Mouse (Mus musculus) neural tube, embryonic 15.5 days (tissue): ENCODE data around the gene Prkd1. TPM values are rescaled to one million over a fixed set of nuclear protein-coding genes. Genes with fewer than 3 reads are reported as not detected.

Source experiments
- ATAC-seq: fragments of 200-750 bp; cut with Nextera tagmentation; 2 replicates; pipeline ENCODE4 v1.8.0; 2017; ENCODE audit warnings: mild to moderate bottlenecking, moderate TSS enrichment, moderate library complexity; ENCODE audit not compliant: low FRiP score
- H3K27ac ChIP-seq: fragments of 300-500 bp; sonication (generic); replicated peaks from 2 replicates; pipeline ENCODE4 v1.5.1; 2015; ENCODE audit warnings: mild to moderate bottlenecking, inconsistent platforms
- H3K27me3 ChIP-seq: fragments of 300-500 bp; sonication (generic); replicated peaks from 2 replicates; pipeline ENCODE4 v1.6.1; 2015; ENCODE audit warnings: inconsistent platforms
- H3K36me3 ChIP-seq: fragments of 300-500 bp; sonication (generic); 2 replicates; pipeline ENCODE4 v1.6.1; 2015; ENCODE audit warnings: inconsistent platforms
- H3K4me1 ChIP-seq: fragments of 300-500 bp; sonication (generic); 2 replicates; pipeline ENCODE4 v1.6.1; 2015; ENCODE audit warnings: inconsistent platforms
- H3K4me2 ChIP-seq: fragments of 300-500 bp; sonication (generic); 2 replicates; pipeline ENCODE4 v1.6.1; 2015; ENCODE audit warnings: inconsistent platforms, mild to moderate bottlenecking, moderate library complexity
- H3K4me3 ChIP-seq: fragments of 300-500 bp; sonication (generic); replicated peaks from 2 replicates; pipeline ENCODE4 v1.5.1; 2015; ENCODE audit warnings: mild to moderate bottlenecking, inconsistent platforms
- H3K9ac ChIP-seq: fragments of 300-500 bp; sonication (generic); replicated peaks from 2 replicates; pipeline ENCODE4 v1.6.1; 2015; ENCODE audit warnings: mild to moderate bottlenecking, inconsistent platforms
- H3K9me3 ChIP-seq: fragments of 300-500 bp; sonication (generic); replicated peaks from 2 replicates; pipeline ENCODE4 v1.6.1; 2016; ENCODE audit warnings: inconsistent platforms
- WGBS: fragments of 180-500 bp; shearing (Covaris S2); methylation state at CpG from one replicate; pipeline ENCODE4 v1.1.7; 2015; ENCODE audit warnings: mixed read lengths; 5-methylcytosine and 5-hydroxymethylcytosine counted together
- polyA plus RNA-seq: library from polyadenylated mRNA; unstranded; fragments of >200 nt; fragmentation: Nextera tagmentation; extraction: Ambion mirVana; gene quantifications from 2 replicates; pipeline ENCODE4 v1.2.1, GENCODE M21; 2015

Prkd1 gene
- polyA plus RNA-seq, 1 experiment from 2014 or later, result 2.9 TPM

DNA sequence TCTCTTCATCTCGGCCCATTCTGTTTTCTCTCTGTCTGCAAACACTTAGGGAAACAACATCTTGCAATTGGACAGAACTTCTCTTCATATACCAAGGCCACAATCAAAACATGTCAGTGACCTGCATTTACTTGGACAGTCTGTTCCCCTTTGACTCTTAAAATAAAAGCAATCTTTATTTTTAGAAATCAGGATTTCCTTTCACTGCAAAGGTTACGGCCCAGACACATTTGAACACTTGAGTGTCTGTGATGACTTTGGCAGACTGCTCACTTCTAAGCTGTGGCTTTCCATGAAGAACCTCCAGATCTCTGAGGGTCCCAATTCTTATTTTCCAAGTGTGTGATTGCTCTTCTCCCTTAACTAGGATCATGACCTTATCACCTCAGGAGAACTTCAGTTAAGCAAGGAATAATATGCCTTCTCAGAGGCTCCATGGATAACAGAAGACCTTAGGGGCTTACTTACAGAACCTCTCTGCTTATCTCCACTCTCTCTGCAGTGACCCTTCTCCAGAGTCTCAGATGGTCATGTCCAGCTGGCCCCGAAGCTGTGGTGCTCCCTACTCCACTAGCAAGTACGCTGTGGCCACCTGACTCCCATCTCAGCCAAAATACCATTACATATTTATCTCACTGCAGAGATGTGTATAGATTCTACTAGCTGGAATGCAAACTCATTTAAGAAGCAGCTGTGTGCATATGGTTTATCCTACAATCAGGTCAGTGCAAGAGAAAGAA is 137.2 kb downstream of the Prkd1 start:
- no peak for ATAC-seq
- 87% methylated on average over 4 of the region's 4 CpGs for WGBS

GRCm38 (mm10) chr12:50508762-50509161 is 140.1 kb downstream of the Prkd1 start:
- Histone ChIP-seq H3K27ac (no peak overlapping the region), H3K9me3 (no peaks in the 10 kb centered on the region), H3K27me3 (no peaks in the 10 kb centered on the region), H3K4me3 (no peak overlapping the region), H3K4me1 (no peaks in the 10 kb centered on the region), H3K36me3 (no peaks in the 10 kb centered on the region), H3K9ac (no peak overlapping the region), H3K4me2 (no peak overlapping the region)
- WGBS, result 81% methylated on average over 2 of the region's 2 CpGs
- ATAC-seq, result no peak

More for the DNA sequence above, 137.2 kb downstream of the Prkd1 start:
- no peak overlapping the region for H3K4me2 ChIP-seq
- no peak overlapping the region for H3K9ac ChIP-seq
- H3K4me3 ChIP-seq, result no peak overlapping the region
- no peak overlapping the region for H3K27ac ChIP-seq
- H3K4me1 ChIP-seq, result no peaks in the 10 kb centered on the region
- no peaks in the 10 kb centered on the region for H3K27me3 ChIP-seq
- H3K36me3 ChIP-seq, result no peaks in the 10 kb centered on the region
- H3K9me3 ChIP-seq, result no peaks in the 10 kb centered on the region

GRCm38 (mm10) chr12:50499796-50500504 is 148.9 kb downstream of the Prkd1 start:
- WGBS, result 70% methylated on average over 3 of the region's 3 CpGs
- no peak overlapping the region for H3K27ac ChIP-seq
- H3K9ac ChIP-seq, result no peak overlapping the region
- H3K27me3 ChIP-seq, result no peaks in the 10 kb centered on the region
- no peak for ATAC-seq
- H3K9me3 ChIP-seq, result no peaks in the 10 kb centered on the region
- H3K4me2 ChIP-seq, result no peak overlapping the region
- H3K36me3 ChIP-seq, result no peaks in the 10 kb centered on the region
- H3K4me3 ChIP-seq, result no peak overlapping the region
- no peaks in the 10 kb centered on the region for H3K4me1 ChIP-seq

DNA sequence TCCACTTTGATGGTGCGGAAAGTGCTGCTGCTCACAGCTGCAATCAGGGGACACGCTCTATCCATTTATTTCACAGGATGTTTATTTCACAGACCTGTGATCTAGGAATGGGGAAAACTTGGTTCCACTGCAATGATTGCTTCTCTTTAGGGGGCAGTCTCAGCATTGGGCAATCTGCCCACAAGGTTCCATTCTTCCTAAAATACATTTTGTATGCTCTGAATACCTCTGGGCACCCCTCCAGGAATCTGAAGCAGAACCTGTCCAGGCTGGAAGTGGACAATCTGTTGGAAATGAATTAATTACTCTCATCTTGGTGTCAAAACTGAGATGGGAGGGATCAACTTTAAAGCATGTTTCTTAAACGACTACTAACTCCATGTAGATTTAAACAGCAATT is 152.9 kb downstream of the Prkd1 start:
- H3K4me3 ChIP-seq, result no peak overlapping the region
- WGBS, result 73% methylated on average over 3 of the region's 3 CpGs

GRCm38 (mm10) chr12:50479784-50480183 is 169.1 kb downstream of the Prkd1 start:
- Histone ChIP-seq H3K36me3 (no peaks in the 10 kb centered on the region), H3K4me3 (no peak overlapping the region), H3K4me2 (no peak overlapping the region), H3K4me1 (no peaks in the 10 kb centered on the region), H3K9me3 (no peaks in the 10 kb centered on the region), H3K9ac (no peak overlapping the region), H3K27ac (no peak overlapping the region), H3K27me3 (no peaks in the 10 kb centered on the region)
- 62% methylated on average over 7 of the region's 7 CpGs for WGBS
- ATAC-seq, result no peak

More for the DNA sequence above, 152.9 kb downstream of the Prkd1 start:
- Histone ChIP-seq H3K4me1 (no peaks in the 10 kb centered on the region), H3K27ac (no peak overlapping the region), H3K9ac (no peak overlapping the region), H3K9me3 (no peaks in the 10 kb centered on the region), H3K36me3 (no peaks in the 10 kb centered on the region), H3K27me3 (no peaks in the 10 kb centered on the region), H3K4me2 (no peak overlapping the region)
- no peak for ATAC-seq

DNA sequence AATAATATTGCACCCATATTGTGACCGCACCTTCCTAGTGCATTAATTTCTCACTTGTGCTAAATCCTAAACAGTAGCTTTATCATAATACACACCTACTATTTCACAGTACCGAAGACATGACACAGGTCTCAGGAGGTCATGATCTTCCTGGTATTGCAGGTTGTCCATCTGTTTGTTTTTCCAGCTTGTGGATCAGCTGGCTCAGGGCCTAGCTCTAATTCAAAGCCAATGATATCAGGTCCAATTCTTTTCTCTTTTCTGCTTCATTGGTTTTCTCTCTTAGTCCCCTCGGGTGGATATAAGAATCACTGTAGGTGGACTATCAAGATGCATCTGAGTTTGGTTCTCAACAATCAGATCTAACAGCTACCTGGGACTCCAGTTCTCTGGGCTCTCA is 191.7 kb downstream of the Prkd1 start:
- WGBS, result 92% methylated on average over 3 of the region's 3 CpGs
- Histone ChIP-seq H3K27ac (no peak overlapping the region), H3K9me3 (no peaks in the 10 kb centered on the region), H3K4me2 (no peak overlapping the region), H3K27me3 (no peaks in the 10 kb centered on the region), H3K4me3 (no peak overlapping the region), H3K9ac (no peak overlapping the region), H3K36me3 (no peaks in the 10 kb centered on the region), H3K4me1 (no peaks in the 10 kb centered on the region)
- ATAC-seq, result no peak

GRCm38 (mm10) chr12:50451761-50452160 is 197.1 kb downstream of the Prkd1 start:
- WGBS, result 90% methylated on average over 3 of the region's 3 CpGs
- Histone ChIP-seq H3K9ac (no peak overlapping the region), H3K36me3 (no peaks in the 10 kb centered on the region), H3K27me3 (no peaks in the 10 kb centered on the region), H3K4me2 (no peak overlapping the region), H3K9me3 (no peaks in the 10 kb centered on the region), H3K4me3 (no peak overlapping the region), H3K4me1 (no peaks in the 10 kb centered on the region), H3K27ac (no peak overlapping the region)
- no peak for ATAC-seq

GRCm38 (mm10) chr12:50436660-50437059 is 212.2 kb downstream of the Prkd1 start:
- Histone ChIP-seq H3K27ac (no peak overlapping the region), H3K27me3 (no peaks in the 10 kb centered on the region), H3K9ac (no peak overlapping the region), H3K4me3 (no peak overlapping the region), H3K4me2 (no peak overlapping the region), H3K36me3 (no peaks in the 10 kb centered on the region), H3K9me3 (no peaks in the 10 kb centered on the region), H3K4me1 (no peaks in the 10 kb centered on the region)
- 67% methylated on average over 6 of the region's 6 CpGs for WGBS
- peak; percentile 24; the same call in 1 of the 2 replicates for ATAC-seq

- H3K4me3 ChIP-seq, result no peak overlapping the region
- no peak overlapping the region for H3K4me2 ChIP-seq
- WGBS, result 60% methylated on average over 5 of the region's 5 CpGs
- no peaks in the 10 kb centered on the region for H3K4me1 ChIP-seq
- no peak overlapping the region for H3K9ac ChIP-seq
- H3K36me3 ChIP-seq, result no peaks in the 10 kb centered on the region
- H3K9me3 ChIP-seq, result no peaks in the 10 kb centered on the region
- ATAC-seq, result no peak
- H3K27ac ChIP-seq, result no peak overlapping the region
- no peaks in the 10 kb centered on the region for H3K27me3 ChIP-seq
These were observed 218.7 kb downstream of the Prkd1 start for GRCm38 (mm10) chr12:50430129-50430703.

DNA sequence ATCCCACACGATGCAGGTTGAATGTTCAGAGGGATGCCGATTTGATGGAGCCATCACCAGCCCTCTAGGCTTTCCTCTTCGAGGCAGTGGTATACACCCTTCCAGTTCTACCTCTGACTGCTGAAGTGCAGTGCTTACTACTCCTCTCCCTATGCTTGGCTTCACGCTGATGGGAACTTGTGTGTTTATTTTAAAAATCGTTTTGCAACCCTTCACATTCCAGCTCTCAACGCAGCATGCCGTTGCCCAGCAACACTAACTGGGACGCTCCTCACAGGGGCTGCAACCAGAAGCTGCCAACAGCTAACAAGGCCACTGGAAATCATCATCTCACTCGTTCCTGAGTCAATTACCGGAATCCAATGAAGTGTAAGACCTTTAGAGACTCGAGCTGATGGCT is 296.5 kb downstream of the Prkd1 start:
- Histone ChIP-seq H3K9ac (no peak overlapping the region), H3K4me3 (no peak overlapping the region), H3K4me2 (0 out of 2 replicates have a peak overlapping the region, but pooled peaks have one; percentile 3), H3K4me1 (no peaks in the 10 kb centered on the region), H3K27me3 (no peaks in the 10 kb centered on the region), H3K36me3 (no peaks in the 10 kb centered on the region), H3K9me3 (no peaks in the 10 kb centered on the region), H3K27ac (no peak overlapping the region)
- 53% methylated on average over 11 of the region's 11 CpGs for WGBS
- no peak; the same call in 1 of the 2 replicates for ATAC-seq

DNA sequence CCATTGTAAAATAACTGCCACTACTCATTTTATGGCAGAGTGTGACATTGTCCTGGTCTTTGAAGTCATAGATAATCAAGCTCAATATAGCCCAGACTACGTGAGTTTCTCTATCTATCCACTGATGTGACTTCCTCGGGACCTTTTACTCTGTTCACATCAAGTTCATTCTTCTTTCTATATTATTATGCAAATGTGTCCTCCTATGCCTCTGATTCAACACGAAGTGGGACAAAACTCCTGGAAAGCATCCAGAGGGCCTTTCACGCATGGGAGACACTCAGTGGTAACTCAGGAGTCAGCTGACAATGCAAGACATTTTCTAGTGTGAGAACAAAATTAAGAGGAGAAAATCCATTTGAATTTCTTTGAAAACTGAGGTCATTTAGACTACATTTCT is 315.7 kb downstream of the Prkd1 start:
- Histone ChIP-seq H3K4me2 (no peak overlapping the region), H3K27me3 (no peaks in the 10 kb centered on the region), H3K4me3 (no peak overlapping the region), H3K36me3 (no peaks in the 10 kb centered on the region), H3K9ac (no peak overlapping the region), H3K9me3 (no peaks in the 10 kb centered on the region), H3K4me1 (no peaks in the 10 kb centered on the region), H3K27ac (no peak overlapping the region)
- no peak for ATAC-seq
- WGBS, result 12% methylated on average over 4 of the region's 4 CpGs

GRCm38 (mm10) chr12:50314634-50315033 is 334.3 kb downstream of the Prkd1 start:
- Histone ChIP-seq H3K4me2 (no peak overlapping the region), H3K27me3 (no peaks in the 10 kb centered on the region)
- ATAC-seq, result no peak

More at GRCm38 (mm10) chr12:50314634-50315033, 334.3 kb downstream of the Prkd1 start:
- Histone ChIP-seq H3K27ac (no peak overlapping the region), H3K9me3 (no peaks in the 10 kb centered on the region), H3K9ac (no peak overlapping the region), H3K4me1 (no peaks in the 10 kb centered on the region), H3K36me3 (no peaks in the 10 kb centered on the region), H3K4me3 (no peak overlapping the region)
